ENCODE assay signal across 11 mouse cellular contexts in genomic region chr7:92520820-92521219, GRCm38 (mm10). TPM values are rescaled to one million over a fixed set of nuclear protein-coding genes. Genes with fewer than 3 reads are reported as not detected.
DNase-seq lines count a peak whose midpoint lies in the region.
"Had no signal": no experiment of that assay in that cellular context is flagged by ENCODE, and none has a peak within 500 bp of the region (broad histone marks: within the 10 kb centered on the region; RNA-seq: fewer than 3 reads in every experiment).

No protein-coding gene starts in this region.

- no peak overlapping the region for H3K27ac ChIP-seq in embryonic facial prominence, embryonic 10.5 days (replicated peaks)
- H3K27ac ChIP-seq: midbrain, embryonic 12.5 days; stomach, embryonic 15.5 days had no signal

- H3K4me3 ChIP-seq in embryonic facial prominence, embryonic 10.5 days = no peak overlapping the region
- H3K4me3 ChIP-seq: midbrain, embryonic 12.5 days; stomach, embryonic 15.5 days had no signal

- intact Hi-C loops in left cerebral cortex, postnatal 4 days (cut with DNase I) = no loop called here

- no peaks in the 10 kb centered on the region for H3K27me3 ChIP-seq in embryonic facial prominence, embryonic 10.5 days (replicated peaks; ENCODE audit: low read depth, poor library complexity, severe bottlenecking)
- H3K27me3 ChIP-seq: midbrain, embryonic 12.5 days; stomach, embryonic 15.5 days had no signal

- WGBS in embryonic facial prominence, embryonic 10.5 days = 25% methylated on average over 4 of the region's 4 CpGs

- H3K4me1 ChIP-seq in embryonic facial prominence, embryonic 10.5 days = no peaks in the 10 kb centered on the region
- H3K4me1 ChIP-seq: midbrain, embryonic 12.5 days; stomach, embryonic 15.5 days had no signal

- no peaks in the 10 kb centered on the region for H3K9me3 ChIP-seq in embryonic facial prominence, embryonic 10.5 days
- H3K9me3 ChIP-seq: G1E; midbrain, embryonic 12.5 days; stomach, embryonic 15.5 days had no signal

- DNase-seq in gastrocnemius, adult 18-20 months (ENCODE audit: low spot score) = peak; percentile 4
- no peak for DNase-seq in gastrocnemius, postnatal 25 days
- peak; percentile 1 for DNase-seq in lung, postnatal 14 days
- no peak for DNase-seq in lung, postnatal 4 days
- DNase-seq in adrenal gland, postnatal 25 days = peak; percentile 37
- peak; percentile 19 for DNase-seq in embryonic facial prominence, embryonic 10.5 days (ENCODE audit: low spot score)
- peak; percentile 51 for DNase-seq in left cerebral cortex, postnatal 4 days
- no peak for DNase-seq in right cerebral cortex, postnatal 36 days (ENCODE audit: low spot score in 2 of 2)

- H3K36me3 ChIP-seq in embryonic facial prominence, embryonic 10.5 days (replicated peaks) = no peaks in the 10 kb centered on the region
- H3K36me3 ChIP-seq: G1E; midbrain, embryonic 12.5 days; stomach, embryonic 15.5 days had no signal

RNA-seq across cellular contexts. Expression of gene Ccdc90b, which starts 40.1 kb away (rescaled TPM):
- 10 to 100 TPM; 19.7 to 20.2 TPM for total RNA-seq in gastrocnemius, adult 18-20 months (2021)
- total RNA-seq in gastrocnemius, postnatal 25 days (2021) = 10 to 100 TPM; 16.4 to 16.7 TPM
- total RNA-seq in adrenal gland, postnatal 25 days (2021) = 37.4 and 48.1 TPM in 2 replicates
- polyA plus RNA-seq in embryonic facial prominence, embryonic 10.5 days (2016; fragmentation: Nextera tagmentation; extraction: Ambion mirVana) = 49.1 and 51.1 TPM in 2 replicates
- 10 to 100 TPM; 20.6 TPM for total RNA-seq in left cerebral cortex, postnatal 4 days (2021)
- total RNA-seq: G1E had no signal
- polyA plus RNA-seq: G1E had no signal

Comparison
In these comparisons a context has a peak if more than half of its experiments do, and no peak if none do; other contexts are left out.
1. DNase-seq: peak in gastrocnemius, adult 18-20 months (single experiment), lung, postnatal 14 days (single experiment), adrenal gland, postnatal 25 days (single experiment), embryonic facial prominence, embryonic 10.5 days (single experiment) and left cerebral cortex, postnatal 4 days (single experiment); none in gastrocnemius, postnatal 25 days (single experiment), lung, postnatal 4 days (0 of 2) and right cerebral cortex, postnatal 36 days (0 of 2).